Mouse (Mus musculus) heart, adult 11 months (tissue): ENCODE data around the gene Plekhh2.

Experiments used
- DNase-seq: peaks from one replicate; pipeline ENCODE4 v3.0.0; 2022

Plekhh2 gene

DNA sequence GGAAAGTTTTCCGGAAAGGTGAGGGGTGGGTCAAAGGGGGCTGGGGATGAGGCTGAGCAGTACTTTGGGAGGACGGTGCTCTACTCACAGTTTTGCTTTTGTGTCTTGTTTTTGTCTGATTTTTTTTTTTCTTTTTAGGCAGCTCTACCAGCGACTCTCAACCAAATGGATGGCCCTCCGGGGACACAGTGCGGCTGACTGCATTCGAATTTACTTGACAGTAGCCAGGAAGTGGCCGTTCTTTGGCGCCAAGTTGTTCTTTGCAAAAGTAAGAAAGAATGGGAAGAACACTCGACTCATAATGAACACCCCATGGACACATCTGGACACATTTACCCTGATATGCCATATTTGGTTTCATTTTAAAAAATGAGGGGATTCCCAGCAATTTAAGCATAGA lies 99.8 kb downstream of the Plekhh2 start:
- DNase-seq = peak; percentile 96

DNA sequence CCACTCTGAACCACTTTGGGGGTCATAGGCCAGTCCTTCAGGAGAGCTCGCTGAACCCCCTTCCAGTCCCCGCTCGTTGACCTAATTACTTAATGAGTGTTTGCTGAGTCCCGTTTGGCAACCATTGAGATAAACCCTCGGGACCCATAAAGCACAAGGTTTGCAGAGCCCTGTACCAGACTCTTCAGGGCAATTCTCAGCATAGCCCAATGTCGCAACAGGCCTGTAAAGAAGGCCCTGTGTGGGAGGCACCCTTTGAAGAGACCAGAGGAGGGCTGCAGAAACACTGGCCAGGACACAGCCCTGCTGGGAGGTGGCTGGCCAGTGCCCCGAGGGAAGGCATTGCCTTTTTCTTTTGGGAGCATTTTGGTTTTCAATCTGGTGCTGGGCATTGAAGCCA lies 100.3 kb downstream of the Plekhh2 start:
- DNase-seq = peak; percentile 96

DNA sequence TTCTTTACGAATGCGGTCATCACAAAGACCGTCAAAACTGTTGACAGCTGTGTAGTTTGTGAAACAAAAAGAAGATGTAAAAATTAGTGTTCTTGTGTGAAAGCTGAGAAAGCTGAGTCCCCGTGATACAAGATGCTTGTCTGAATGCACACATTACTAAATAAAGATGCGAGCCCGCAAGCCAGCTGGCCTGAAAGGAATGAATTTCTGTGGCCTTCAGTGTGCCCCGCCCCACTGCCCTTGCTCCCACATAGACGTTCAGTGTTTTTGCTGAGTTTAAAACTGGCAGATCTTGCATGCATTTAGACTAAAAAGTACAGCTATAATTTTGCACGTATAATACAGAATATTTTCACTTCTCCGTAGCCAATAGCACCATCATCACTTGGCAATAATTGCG lies 104.1 kb downstream of the Plekhh2 start:
- peak; percentile 61 for DNase-seq

DNA sequence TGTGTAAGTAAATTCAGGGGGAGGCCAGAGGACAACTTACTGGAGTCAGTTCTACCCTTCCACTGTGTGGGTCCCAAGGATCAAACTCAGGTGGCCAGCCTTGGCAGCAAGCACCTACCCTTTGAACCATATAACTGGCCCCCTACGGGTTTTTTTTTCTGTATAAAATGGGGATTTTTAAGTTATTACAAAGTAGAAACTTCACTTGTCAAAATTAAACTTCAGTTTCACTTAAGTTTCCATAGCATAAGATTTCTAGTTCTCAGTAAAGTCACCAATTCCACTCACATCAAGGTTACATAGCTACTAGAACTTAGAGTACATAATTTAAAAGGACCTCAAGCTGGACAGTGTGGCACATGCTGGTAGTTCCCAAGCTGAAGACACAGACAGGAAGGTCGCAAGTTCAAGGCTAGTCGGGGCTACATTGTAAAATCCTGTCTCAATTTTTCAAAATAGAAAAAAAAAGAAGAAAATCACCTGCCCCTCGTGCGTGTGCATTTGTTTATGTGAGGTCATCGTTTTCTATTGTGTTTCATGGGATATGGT lies 104.9 kb downstream of the Plekhh2 start:
- peak; percentile 39 for DNase-seq

DNA sequence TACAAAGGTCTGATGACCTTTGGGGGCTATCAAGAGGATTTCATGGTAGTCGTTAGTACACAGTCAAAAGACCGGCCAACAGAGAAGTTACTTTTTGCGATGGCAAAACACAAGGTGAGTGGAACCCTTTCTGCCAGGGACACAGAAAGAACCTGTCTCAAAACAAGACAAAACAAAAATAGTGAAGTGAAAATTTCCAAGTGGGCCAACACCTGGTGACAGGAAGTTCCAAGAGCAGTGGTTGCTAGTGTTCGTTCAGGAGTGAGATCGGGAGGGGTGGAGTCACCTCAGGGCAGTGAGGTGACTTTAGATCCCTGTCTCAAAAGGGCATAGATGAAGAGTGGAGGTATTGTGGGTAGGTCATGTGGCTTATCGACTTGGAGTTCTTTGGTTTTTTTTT lies 106.3 kb downstream of the Plekhh2 start:
- DNase-seq = peak; percentile 5

DNA sequence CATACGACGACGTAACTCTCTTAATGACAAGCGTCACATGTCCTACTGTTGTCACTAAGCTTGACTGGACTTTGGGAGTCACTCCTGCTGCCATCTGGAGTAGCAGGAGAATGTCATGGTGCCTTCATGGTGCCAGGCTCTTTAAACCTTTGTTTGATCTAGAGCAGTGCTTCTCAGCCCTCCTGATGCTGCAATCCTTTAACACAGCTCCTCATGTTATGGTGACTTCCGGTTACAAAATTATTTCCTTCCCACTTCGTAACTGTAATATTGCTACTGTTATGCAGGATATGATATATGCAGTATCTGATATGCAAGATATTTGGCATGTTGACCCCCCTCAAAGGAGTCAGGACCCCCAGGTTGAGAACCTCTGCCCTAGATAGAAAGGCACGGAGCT lies 107.4 kb downstream of the Plekhh2 start:
- DNase-seq = no peak

DNA sequence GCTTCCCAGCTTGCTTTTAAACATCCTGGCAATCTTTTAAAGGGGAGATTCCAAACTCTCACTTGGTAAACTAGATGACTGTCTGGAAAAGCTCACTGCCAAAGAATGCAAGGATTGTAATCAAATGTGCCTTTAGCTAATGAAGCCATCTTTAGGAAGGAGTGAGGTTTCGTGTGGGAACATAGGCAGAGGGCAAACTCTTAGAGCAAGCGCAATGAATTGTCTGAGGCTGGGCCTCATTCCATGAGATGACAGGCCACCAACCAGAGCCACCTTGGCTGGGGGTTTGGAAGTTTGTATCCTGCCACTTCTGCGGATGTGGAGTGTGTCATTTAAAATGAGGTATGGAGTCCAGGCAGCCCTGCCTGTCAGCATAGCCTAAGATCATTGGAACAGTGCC lies 108.4 kb downstream of the Plekhh2 start:
- peak; percentile 84 for DNase-seq

DNA sequence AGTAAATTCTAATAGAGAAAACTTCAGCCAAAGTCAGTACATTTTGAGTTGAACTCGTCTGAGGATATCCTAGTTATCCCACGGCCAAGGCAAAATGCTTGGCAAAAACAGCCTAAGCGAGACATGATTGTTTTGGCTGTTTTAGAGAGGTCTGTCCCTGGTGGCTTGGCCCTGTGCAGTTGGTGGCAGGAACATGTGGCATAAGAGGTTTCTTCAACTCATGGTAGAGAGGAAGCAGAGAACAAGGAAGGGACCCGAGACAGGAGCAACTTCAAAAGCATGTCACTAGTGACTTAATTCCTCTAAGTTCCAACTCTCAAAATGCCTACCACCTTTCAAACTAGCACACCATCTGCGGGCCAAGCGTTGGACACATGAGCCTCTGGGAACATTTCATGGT lies 108.9 kb downstream of the Plekhh2 start:
- peak; percentile 75 for DNase-seq

DNA sequence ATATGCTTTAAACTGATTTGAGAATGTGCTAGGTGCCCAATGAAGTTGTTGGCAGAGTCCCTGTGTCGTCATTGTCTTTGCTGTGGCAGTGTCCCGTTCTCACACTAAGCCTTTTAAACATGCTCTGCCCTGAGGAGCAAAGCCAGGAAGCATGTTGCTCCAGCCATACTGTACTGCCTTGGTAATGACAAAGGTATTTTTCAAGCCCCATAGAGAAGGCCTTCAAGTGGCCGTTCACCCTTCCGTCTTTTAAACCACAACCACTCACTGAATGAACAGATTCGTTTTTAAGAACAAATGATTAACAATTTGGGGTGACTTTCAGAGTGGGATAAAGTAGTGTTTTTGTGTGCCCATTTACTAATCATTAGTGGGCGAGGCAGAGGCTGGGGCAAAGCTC lies 109.5 kb downstream of the Plekhh2 start:
- DNase-seq = no peak

DNA sequence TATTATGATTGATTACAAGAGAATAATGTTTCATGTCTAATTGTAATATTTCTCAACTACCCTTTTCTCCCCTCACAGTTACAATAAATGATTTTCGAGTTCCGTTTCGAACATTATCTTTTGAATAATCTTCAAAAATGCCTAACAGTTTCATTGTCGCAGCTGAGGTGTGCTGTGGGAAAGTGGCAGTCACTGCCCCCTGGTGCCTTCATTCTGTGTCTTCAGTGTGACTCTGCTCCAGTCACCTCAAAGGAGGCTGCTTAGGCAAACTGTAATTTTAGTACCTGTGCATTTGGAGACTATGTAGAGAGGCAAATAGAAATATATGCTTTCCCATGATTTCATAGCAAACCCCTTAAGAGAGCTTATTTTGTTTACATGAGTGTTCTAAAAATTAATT lies 110.3 kb downstream of the Plekhh2 start:
- DNase-seq = no peak

DNA sequence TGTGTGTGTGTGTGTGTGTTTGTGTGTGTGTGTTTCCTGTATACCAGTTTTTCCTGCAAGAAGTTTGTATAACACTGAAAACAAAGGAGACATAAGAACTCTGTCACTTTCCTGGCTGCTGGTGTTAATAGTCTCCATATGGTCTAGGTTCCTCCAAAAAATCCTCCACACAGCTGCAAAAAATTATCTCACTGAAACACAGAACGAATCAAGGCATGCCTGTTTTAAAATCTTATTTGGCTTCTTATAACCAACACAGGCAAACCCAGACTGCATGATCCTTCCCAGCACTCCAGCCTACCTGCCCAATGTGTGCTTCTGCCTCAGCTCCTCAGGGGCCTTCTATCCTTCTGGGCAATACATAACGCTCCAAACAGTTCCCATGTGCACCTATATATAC lies 111.2 kb downstream of the Plekhh2 start:
- peak; percentile 89 for DNase-seq

DNA sequence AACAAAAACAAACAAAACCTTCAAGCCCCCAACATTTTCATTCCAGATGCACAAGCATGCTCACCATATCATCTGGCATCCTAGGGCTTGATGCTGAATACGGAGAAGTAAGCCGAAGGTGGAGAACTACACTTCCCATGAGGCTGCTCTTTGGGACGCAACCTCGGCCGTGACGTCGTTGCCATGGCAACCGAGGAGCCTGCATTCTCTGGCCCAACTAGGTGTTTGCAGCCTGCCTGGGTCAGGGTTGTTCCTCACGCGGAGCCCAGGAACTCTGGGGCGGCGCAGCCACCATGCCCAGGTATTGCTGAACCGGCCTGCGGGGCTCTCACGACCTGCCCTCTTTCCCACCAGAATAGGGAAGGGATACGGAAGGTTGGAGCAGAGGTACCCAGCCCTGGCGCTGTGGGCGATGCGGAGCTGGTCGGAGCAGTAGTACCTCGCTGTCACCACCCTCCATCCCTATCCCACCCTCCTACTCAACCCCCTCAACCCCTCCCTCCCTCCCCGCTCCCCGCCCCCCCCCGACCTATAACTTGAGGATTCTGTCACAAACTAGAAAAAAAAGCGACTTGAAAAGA lies 114.7 kb downstream of the Plekhh2 start, which contains the start of gene Dync2li1:
TSS of gene Dync2li1 (plus strand) at position 221 of the 581 bp plus-strand sequence.
- peak; percentile 99 for DNase-seq

DNA sequence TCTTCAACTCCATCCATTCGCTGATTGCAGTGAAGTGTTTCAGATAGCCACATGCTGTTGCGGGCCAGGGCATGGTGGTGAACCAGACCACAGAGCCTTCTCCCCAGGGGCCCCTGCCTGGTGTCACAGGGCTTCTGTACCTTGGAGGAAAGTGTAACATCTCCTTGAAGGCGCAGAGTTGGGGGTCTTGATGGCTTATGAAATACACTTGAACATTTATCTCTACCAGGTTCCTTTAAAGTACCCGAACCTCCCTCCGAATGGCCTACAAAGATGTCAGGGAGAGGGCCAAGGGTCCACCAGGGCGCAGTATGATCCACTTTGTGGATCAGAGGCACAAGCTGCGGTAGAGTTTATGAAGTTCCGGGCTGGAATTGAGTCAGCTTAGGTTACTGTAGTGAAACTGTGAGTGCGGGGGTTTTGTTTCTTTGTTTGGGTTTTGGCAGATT lies 115.2 kb downstream of the Plekhh2 start:
- peak; percentile 93 for DNase-seq

DNA sequence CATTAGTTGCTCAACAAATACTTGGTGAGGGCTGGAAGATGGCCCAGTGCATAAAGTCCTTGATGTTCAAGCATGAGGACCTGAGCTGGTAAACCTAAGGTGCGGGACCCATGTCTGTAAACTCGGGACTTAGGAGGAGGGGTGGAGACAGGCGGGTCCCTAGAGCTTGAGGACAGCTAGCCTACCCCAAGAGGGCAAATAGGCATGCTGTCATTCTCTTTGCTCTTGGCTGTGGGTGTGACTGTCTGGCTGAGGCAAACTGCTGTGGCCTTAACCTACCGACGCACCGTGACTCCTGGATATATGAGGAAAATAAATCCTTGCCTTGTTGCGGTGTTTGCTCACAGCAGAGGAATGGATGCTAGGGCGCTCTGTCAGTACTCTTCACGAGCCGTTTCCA lies 116.0 kb downstream of the Plekhh2 start:
- DNase-seq = peak; percentile 84

DNA sequence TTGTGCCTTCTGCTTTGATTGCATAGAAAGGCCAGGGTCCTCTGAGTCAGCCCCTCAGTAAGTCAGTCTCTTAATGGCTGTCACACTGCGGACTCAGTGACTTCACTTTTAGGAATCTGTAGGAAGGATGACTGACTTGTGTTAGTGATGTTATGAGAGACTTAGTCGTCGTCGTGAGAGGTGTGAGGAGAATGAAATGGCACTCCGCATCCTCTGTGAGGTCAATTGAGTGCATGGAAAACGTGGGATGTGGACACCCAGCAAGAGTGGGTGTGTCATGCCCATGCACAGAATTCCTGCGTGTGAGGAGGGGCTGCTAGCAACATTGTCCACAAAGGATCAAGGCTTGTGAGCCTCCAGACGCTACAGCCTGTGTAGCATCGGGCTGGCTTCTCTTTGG lies 116.9 kb downstream of the Plekhh2 start:
- peak; percentile 85 for DNase-seq

DNA sequence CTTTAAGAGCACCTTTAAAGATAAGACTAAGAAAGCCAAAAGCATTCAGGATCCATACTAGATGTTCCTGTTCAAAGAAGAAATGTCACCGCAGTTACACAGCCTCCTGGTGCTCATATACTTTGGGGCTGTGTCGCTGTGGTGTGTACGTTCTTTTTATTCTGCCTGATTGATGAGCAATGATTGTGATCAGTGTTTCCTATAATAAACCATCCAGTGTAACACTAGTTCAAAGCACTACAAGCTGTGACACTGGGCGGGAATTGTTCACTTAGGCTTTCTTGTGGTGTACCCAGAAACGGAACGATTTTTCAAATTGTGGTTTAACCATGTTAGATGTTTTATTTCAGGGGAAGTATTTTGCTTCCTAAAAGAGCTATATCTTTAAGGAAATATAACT lies 120.1 kb downstream of the Plekhh2 start:
- DNase-seq = no peak

DNA sequence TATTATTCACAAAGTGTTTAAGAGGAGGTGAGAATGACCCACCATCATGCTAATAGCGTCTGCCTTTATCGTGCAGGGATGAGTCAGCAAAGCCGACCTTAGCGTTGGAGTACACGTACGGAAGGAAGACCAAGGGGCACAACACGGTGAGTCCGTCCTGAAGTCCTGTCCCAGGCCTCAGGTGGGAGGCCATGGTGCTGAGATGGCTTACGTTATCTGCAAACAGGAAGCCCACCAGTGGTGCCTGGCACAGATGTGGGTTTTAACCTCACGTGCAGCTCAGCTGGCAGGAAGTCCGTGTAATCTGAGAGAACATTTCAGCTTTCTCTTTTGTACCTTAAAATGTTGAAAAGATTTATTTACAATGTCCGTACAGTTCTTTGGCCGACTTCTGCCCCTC lies 121.7 kb downstream of the Plekhh2 start:
- no peak for DNase-seq

DNA sequence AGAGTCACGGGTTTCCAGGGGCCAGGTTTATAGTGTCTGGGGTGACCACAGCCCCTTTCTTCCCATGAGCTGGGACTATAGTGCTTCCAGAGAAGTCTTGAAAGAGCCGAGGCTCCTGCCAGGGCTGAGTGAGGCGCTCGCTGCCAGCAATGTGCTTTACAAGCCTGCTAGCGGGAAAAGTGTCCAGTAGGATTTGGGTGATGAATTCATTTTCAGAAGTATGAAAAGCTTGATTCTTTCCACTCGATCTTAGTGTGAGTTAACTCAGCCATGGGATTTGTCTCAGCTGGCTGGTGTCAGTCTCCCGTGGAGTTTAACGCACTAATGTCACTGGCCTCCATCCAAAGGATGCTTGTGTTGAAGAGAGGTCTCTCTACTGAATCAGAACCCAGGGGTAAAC lies 124.6 kb downstream of the Plekhh2 start:
- no peak for DNase-seq

DNA sequence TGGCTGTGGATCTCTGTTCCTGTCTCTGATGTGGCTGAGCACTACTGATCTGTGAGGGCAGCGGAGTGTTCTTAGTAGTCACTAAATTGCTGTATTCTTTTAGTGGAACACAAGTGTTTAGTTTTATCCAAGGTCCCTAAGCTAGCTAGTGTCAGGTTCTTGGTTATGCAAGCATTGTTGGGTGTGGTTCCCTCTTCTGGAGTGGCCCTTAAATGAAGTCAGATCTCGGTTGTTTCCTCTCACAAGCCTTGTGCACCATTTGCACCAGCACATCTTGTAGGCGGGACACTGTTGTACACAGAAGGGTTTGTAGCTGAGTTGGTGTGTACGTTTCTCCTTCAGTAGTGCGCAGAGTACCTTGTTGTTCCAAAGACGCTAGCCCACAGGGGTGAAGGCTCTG lies 126.3 kb downstream of the Plekhh2 start:
- DNase-seq = no peak

DNA sequence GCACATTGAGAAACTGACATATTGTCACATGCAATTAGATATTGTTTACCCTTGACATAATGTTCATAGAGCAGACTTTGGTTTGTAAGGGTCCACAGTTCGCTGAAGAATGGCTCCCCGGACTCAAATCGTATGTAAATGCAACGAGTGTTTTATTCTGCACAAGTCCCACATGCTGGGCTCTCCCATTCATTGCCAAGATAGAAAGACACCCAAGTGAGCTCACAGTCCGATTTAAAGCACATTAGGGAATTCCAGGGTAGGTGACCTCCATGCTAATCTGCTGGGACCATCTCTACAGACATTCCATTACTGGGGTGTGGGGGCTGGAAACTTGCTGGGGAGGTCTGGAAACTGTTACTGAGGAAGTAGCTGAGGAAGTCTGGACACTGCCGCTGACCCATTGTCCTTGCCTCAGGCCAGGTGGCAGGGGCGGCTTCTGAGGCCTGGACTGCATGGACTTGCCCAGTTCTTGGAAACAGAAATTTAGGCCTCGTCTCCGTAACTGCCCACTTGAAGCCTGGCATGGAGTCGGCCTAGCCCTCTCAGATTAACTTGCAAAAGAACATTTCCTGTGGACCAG lies 128.2 kb downstream of the Plekhh2 start:
- DNase-seq = peak; percentile 94

DNA sequence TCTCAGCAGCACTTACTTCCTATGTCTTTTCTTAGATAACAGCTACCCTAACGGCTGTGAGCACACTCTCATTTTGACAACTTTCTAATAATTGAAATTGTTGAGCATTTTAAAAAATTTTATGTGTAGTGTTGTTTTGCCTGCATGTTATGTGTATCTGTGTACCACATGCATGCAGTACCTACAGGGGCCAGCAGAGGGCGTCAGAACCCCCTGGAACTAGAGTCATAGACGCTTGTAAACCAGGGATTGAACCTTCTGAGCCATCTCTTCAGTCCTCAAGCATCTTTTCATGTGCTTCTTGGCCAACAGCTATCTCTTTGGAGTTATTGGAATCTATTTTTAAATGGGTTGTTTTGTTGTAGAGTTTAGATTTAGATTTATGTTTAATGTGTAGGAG lies 130.2 kb downstream of the Plekhh2 start:
- peak; percentile 57 for DNase-seq

DNA sequence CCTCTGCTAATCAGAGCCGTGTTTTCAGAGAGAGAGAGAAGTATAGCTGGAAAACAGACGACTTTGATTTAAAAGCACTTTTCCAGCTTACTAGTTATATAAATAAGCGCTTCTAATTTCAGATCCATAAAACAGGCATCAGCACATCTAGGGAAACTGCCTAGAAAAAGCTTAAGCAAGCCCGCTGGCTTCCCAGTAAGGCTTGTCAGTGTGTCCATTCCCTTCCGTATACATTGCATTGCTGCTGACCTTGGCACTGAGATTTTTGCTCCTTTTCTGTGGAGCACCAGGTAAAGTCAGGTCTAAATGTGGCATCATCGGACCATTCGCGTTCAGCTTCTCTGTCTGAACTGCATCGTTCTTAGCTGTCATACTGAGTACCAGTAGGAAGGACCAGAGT lies 130.6 kb downstream of the Plekhh2 start:
- DNase-seq = peak; percentile 70

DNA sequence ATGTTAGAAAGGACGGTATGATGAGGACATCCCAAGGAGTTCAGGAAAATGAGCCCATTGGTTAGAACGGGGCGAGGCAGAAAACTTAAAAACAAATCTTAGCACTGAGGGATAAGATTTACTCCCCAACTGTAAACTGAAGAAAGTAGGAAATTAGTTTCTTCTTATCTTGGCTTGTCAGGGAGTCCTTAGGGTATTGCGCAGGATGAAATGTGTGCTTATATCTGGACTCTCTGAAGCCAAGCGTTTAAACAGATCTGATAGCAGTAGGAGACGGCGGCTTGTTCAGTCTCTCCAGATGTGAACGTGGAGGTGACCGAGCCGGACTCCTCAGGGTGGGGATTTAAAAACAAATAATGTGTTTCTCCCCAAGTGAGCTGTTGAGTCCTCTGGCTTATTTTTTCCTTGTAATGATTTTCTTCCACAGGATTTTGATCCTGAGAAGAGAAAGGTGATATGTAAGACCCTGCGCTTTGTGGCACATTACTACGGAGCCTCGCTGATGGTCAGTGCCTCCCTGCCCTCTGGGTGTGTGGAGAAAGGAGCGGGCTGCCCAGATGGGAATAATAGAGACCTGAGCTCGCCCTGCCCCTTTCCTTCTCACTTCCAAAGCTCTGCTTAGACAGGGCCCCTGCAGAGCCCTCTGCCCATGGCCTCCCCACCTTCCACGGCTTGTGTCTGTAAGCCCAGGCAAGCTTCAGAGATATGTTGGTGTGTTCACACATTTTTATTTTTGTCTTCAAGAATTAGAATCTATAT lies 132.8 kb downstream of the Plekhh2 start:
- peak; percentile 89 for DNase-seq

DNA sequence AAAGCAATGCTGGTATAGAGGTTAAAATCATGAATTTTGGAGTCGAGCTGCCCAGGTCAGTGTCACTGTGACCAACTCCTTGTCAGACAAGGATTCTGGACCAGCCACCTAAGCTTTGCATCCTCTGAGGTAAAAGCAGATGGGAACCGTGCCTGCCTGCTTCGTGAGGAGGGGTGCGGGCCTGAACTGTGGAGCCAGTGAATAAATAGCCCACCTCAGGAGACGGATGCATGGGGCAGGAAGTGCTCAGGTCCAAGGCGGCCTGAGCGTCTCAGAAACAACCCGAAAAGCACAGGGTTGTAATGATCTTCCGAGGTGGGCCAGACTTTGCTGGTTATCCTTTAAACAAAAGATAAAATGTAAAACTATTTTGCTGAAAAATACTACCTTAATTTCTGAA lies 133.4 kb downstream of the Plekhh2 start:
- peak; percentile 61 for DNase-seq
